Mouse (Mus musculus) heart, postnatal 0 days (tissue): ENCODE data around the gene Sult4a1.

Experiments used
- CTCF ChIP-seq: IDR thresholded peaks from 2 replicates; pipeline ENCODE4 v1.5.1; 2016; ENCODE audit warnings: antibody characterized with exemption, control low read depth, low read depth
- EP300 ChIP-seq: IDR thresholded peaks from 2 replicates; pipeline ENCODE4 v1.6.1; 2016; ENCODE audit warnings: antibody characterized with exemption, low read depth

DNA sequence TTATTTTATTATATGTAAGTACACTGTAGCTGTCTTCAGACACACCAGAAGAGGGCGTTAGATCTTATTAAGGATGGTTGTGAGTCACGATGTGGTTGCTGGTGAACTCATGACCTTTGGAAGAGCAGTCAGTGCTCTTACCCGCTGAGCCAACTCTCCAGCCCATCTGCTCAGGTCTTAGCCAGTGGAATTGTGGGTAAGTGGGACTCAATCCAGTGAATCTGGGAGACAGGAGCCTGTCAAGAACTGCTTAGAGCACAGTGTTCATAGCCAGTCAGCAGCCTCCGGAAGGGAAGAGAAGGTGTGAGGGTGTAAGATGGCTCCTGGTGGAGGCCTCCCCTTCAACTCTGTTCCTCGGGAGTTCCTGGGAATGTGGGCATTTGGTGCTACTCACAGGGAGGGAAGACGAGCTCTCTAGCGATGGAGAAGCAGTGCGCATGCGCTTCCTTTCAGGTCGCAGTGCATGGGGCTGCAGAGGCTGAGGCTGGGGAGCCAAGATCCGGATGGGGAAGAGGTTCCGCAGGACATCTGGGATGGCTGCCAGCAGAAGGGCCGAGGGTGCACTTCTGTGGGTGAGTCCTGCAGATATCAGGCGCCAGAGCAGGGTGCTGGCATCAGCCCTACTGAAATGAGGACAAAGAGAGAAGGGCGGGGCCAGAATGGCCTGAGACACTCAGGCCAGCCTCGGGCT lies 25.7 kb upstream of the Sult4a1 start:
- no peak for TF ChIP-seq CTCF
- TF ChIP-seq EP300: no peak
